Mouse (Mus musculus) layer of hippocampus, adult 11-12 months (tissue): ENCODE results near the gene Fam184b.

Source experiments
- DNase-seq: peaks from one replicate; pipeline ENCODE4 v3.0.0; 2022; ENCODE audit warnings: low spot score

Fam184b gene

GRCm38 (mm10) chr5:45595363-45596039, 43.9 kb downstream of the Fam184b start:
- peak; percentile 24 for DNase-seq

- DNase-seq: no peak
These were observed 46.1 kb downstream of the Fam184b start for GRCm38 (mm10) chr5:45593276-45593675.

GRCm38 (mm10) chr5:45590094-45590493, 49.3 kb downstream of the Fam184b start:
- no peak for DNase-seq

GRCm38 (mm10) chr5:45584601-45585000, 54.8 kb downstream of the Fam184b start:
- DNase-seq: no peak

GRCm38 (mm10) chr5:45580279-45580678, 59.1 kb downstream of the Fam184b start:
- DNase-seq: no peak

GRCm38 (mm10) chr5:45577376-45577775, 62.0 kb downstream of the Fam184b start:
- no peak for DNase-seq

- no peak for DNase-seq
These were observed 62.7 kb downstream of the Fam184b start for GRCm38 (mm10) chr5:45576716-45577115.

GRCm38 (mm10) chr5:45572816-45573215, 66.6 kb downstream of the Fam184b start:
- no peak for DNase-seq

GRCm38 (mm10) chr5:45565829-45566228, 73.6 kb downstream of the Fam184b start:
- no peak for DNase-seq

- no peak for DNase-seq
These were observed 75.4 kb downstream of the Fam184b start for GRCm38 (mm10) chr5:45564054-45564453.

GRCm38 (mm10) chr5:45549586-45549985, 89.8 kb downstream of the Fam184b start:
- DNase-seq: no peak

GRCm38 (mm10) chr5:45543374-45543773, 96.0 kb downstream of the Fam184b start:
- DNase-seq: no peak

- DNase-seq: no peak
These were observed 99.9 kb downstream of the Fam184b start for GRCm38 (mm10) chr5:45539502-45539901.

GRCm38 (mm10) chr5:45535177-45535576, 104.2 kb downstream of the Fam184b start:
- DNase-seq: no peak

- DNase-seq: peak; percentile 80
These were observed 104.9 kb downstream of the Fam184b start for GRCm38 (mm10) chr5:45534319-45535098.

GRCm38 (mm10) chr5:45529696-45530095, 109.7 kb downstream of the Fam184b start:
- no peak for DNase-seq

- DNase-seq: no peak
These were observed 113.1 kb downstream of the Fam184b start for GRCm38 (mm10) chr5:45526338-45526737.

- DNase-seq: no peak
These were observed 114.3 kb downstream of the Fam184b start for GRCm38 (mm10) chr5:45525101-45525500.

- no peak for DNase-seq
These were observed 117.8 kb downstream of the Fam184b start for GRCm38 (mm10) chr5:45521601-45522000.

GRCm38 (mm10) chr5:45520809-45521110, 118.7 kb downstream of the Fam184b start:
- no peak for DNase-seq

- peak; percentile 94 for DNase-seq
These were observed 119.2 kb downstream of the Fam184b start, which contains the start of gene Med28 for GRCm38 (mm10) chr5:45519960-45520808. Med28 (plus strand) TSS chr5:45520229.

- no peak for DNase-seq
These were observed 124.2 kb downstream of the Fam184b start for GRCm38 (mm10) chr5:45515151-45515743.
